Mouse (Mus musculus): ENCODE results near the gene Rbks. TPM values are rescaled to one million over a fixed set of nuclear protein-coding genes. Genes with fewer than 3 reads are reported as not detected.

Gene Rbks
- polyA plus RNA-seq, 1 experiment from 2014 or later: 3.5 TPM

DNA sequence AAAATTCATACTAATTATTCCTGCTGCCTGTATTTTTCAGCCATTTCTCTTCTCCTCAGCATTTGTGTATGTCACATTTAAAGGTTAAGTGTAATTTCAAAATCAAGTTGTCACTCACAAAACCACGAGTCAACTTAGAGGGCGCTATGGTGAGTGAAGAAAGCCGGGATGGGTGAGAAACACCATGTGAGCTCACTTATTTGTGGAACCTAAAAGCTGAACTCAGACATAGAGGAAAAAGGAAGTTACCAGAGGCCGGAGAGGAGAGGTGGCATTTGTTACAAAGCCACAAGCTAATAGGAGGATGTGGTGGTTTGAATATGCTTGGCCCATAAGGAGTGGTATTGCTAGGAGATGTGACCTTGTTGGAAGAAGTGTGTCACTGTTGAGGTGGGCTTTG lies 17.2 kb downstream of the Rbks start:
- Histone ChIP-seq H3K4me2 (no peak overlapping the region), H3K9me3 (ENCODE audit: low read depth, low read length) (no peaks in the 10 kb centered on the region), H3K4me1 (ENCODE audit: insufficient read depth) (no peaks in the 10 kb centered on the region), H3K27me3 (ENCODE audit: insufficient read depth, low read length) (no peaks in the 10 kb centered on the region), H3K27ac (ENCODE audit: low read depth) (no peak overlapping the region), H3K9ac (no peak overlapping the region), H3K36me3 (ENCODE audit: insufficient read depth) (no peaks in the 10 kb centered on the region), H3K4me3 (ENCODE audit: low read depth, low read length) (no peak overlapping the region)
- DNase-seq (no peak), ATAC-seq (ENCODE audit: insufficient read depth) (no peak)
- 71% methylated on average over 4 of the region's 4 CpGs for WGBS
- no peak for TF ChIP-seq CTCF (IDR thresholded peaks at IDR 0.05; ENCODE audit: low read depth)

DNA sequence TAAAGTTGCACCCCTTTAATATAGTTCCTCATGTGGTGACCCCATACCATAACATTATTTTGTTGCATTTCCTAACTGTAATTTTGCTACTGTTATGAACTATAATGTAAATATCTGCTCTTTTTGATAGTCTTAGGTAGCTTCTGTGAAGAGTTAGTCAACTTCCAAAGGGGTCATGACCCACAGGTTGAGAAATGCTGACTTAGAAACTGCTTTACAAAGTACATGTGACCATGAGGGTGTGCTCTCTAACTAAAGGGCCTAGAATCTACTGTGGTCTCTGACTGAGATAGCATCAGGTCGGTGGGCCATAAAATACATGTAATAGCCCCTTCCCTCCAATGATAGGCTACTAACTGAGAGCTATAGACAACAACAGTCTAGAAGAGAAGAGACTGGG lies 19.4 kb downstream of the Rbks start:
- H3K27me3 ChIP-seq (ENCODE audit: insufficient read depth, low read length): no peaks in the 10 kb centered on the region
- H3K9me3 ChIP-seq (ENCODE audit: low read depth, low read length): no peaks in the 10 kb centered on the region
- 71% methylated on average over 1 of the region's 1 CpGs for WGBS
- no peak for TF ChIP-seq CTCF (IDR thresholded peaks at IDR 0.05; ENCODE audit: low read depth)
- H3K27ac ChIP-seq (ENCODE audit: low read depth): no peak overlapping the region
- H3K4me3 ChIP-seq (ENCODE audit: low read depth, low read length): no peak overlapping the region
- no peaks in the 10 kb centered on the region for H3K4me1 ChIP-seq (ENCODE audit: insufficient read depth)
- no peak overlapping the region for H3K9ac ChIP-seq
- no peak overlapping the region for H3K4me2 ChIP-seq
- no peak for DNase-seq
- H3K36me3 ChIP-seq (ENCODE audit: insufficient read depth): no peaks in the 10 kb centered on the region
- ATAC-seq (ENCODE audit: insufficient read depth): no peak

DNA sequence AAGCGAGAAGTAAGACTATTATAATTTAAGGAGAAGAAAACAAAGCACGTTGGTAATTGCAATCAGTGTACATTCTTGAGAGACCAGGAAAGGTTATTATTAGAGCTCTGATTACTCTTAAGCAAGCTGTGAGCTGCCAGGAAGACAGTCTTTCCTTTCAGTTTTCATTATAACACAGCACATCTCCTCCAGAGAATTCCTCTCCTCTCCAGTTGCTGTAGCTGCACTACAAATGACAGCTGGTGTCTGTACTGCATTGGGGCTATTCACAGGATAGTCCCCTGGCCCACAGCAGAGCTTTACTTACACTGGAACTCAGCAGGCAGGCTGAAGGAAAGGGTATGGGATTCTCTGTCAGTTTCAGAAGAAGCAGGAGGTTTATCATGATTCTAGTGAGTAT lies 24.0 kb downstream of the Rbks start:
- Histone ChIP-seq H3K4me3 (ENCODE audit: low read depth, low read length) (no peak overlapping the region), H3K9me3 (ENCODE audit: low read depth, low read length) (no peaks in the 10 kb centered on the region), H3K27ac (ENCODE audit: low read depth) (no peak overlapping the region), H3K4me2 (no peak overlapping the region), H3K27me3 (ENCODE audit: insufficient read depth, low read length) (no peaks in the 10 kb centered on the region), H3K4me1 (ENCODE audit: insufficient read depth) (no peaks in the 10 kb centered on the region), H3K36me3 (ENCODE audit: insufficient read depth) (no peaks in the 10 kb centered on the region), H3K9ac (no peak overlapping the region)
- TF ChIP-seq CTCF (IDR thresholded peaks at IDR 0.05; ENCODE audit: low read depth): no peak
- ATAC-seq (ENCODE audit: insufficient read depth) (no peak), DNase-seq (no peak)
- WGBS: 69% methylated on average over 2 of the region's 2 CpGs

DNA sequence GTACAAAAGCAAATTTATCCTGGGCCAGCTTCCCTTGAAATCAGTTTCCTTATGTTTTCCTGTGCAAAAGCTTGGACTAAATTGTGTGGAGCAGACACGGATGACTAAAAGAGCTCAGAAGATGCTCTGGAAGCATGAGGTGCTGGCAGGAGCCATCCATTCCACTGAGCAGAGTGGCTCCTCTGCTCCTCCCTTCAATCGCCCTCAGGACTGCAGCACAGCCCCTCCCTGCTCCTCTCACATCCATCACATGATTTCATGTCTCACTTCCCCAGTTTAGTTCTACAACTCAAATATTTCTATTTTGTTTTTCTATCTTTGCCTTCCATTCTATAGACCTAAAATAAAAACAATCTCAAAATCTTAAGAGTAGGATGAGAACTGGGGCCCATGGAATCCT lies 26.3 kb downstream of the Rbks start:
- H3K9ac ChIP-seq: no peak overlapping the region
- DNase-seq (no peak), ATAC-seq (ENCODE audit: insufficient read depth) (no peak)
- H3K4me3 ChIP-seq (ENCODE audit: low read depth, low read length): no peak overlapping the region
- H3K4me1 ChIP-seq (ENCODE audit: insufficient read depth): no peaks in the 10 kb centered on the region
- H3K27ac ChIP-seq (ENCODE audit: low read depth): no peak overlapping the region
- no peak for TF ChIP-seq CTCF (IDR thresholded peaks at IDR 0.05; ENCODE audit: low read depth)
- no peak overlapping the region for H3K4me2 ChIP-seq
- H3K27me3 ChIP-seq (ENCODE audit: insufficient read depth, low read length): no peaks in the 10 kb centered on the region
- 44% methylated on average over 2 of the region's 2 CpGs for WGBS
- H3K36me3 ChIP-seq (ENCODE audit: insufficient read depth): no peaks in the 10 kb centered on the region
- H3K9me3 ChIP-seq (ENCODE audit: low read depth, low read length): no peaks in the 10 kb centered on the region

DNA sequence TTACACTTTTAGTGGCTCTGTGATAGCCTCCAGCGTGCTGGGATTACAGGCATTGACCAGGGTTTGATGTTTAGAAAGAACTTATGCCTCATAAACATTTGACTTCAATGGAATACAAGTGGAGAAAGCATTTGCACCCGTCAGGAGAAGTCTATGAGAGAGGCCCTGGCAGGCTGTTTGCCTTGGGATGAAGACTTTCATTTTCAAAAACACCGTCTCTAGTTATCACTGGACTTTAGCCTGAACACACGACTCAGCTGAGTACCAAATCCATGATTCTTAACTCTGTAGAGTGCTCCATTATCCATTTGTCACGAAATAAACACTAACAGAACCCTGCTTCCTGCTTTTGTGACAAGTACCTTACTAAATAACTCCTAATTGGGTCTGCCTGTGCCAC lies 27.4 kb downstream of the Rbks start:
- H3K9me3 ChIP-seq (ENCODE audit: low read depth, low read length): no peaks in the 10 kb centered on the region
- WGBS: 56% methylated on average over 5 of the region's 5 CpGs
- ATAC-seq (ENCODE audit: insufficient read depth) (no peak), DNase-seq (no peak)
- H3K4me1 ChIP-seq (ENCODE audit: insufficient read depth): no peaks in the 10 kb centered on the region
- TF ChIP-seq CTCF (IDR thresholded peaks at IDR 0.05; ENCODE audit: low read depth): no peak
- H3K9ac ChIP-seq: no peak overlapping the region
- H3K27ac ChIP-seq (ENCODE audit: low read depth): no peak overlapping the region
- H3K4me2 ChIP-seq: no peak overlapping the region
- no peaks in the 10 kb centered on the region for H3K27me3 ChIP-seq (ENCODE audit: insufficient read depth, low read length)
- H3K4me3 ChIP-seq (ENCODE audit: low read depth, low read length): no peak overlapping the region
- no peaks in the 10 kb centered on the region for H3K36me3 ChIP-seq (ENCODE audit: insufficient read depth)

DNA sequence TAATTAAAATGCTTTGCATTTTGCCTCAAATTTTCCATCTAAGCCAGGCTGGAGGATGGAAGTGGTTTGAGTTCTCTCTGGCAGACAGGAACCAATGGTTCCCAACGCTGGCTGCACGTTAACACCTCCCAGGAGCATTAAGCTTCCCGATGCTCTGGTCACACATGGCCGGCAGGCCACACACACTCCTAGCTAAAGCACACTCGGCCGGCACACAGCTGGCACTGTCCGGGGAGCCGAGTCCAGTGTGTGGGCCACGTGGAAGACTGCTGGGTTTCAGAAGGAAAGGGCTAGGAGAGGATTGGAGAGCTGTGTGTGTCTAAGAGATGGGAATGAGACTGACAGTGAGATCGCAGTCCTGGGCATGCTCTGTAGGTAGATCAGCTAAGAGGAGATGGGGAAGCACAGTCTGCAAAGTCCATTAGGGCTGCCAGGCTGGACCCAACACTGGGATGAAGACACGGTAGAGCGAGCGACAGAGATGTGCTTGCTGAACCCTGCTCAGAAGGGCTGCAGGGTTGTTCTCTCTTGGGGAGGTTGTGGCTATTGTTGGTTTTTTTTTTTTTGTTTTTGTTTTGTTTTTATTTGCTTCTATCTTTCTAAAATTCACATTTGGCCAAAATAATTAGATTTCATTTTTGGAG lies 29.0 kb downstream of the Rbks start:
- WGBS: 82% methylated on average over 13 of the region's 13 CpGs
- no peak for TF ChIP-seq CTCF (IDR thresholded peaks at IDR 0.05; ENCODE audit: low read depth)
- no peak overlapping the region for H3K4me2 ChIP-seq
- no peak overlapping the region for H3K9ac ChIP-seq
- H3K4me1 ChIP-seq (ENCODE audit: insufficient read depth): no peaks in the 10 kb centered on the region
- H3K27ac ChIP-seq (ENCODE audit: low read depth): no peak overlapping the region
- DNase-seq (no peak), ATAC-seq (ENCODE audit: insufficient read depth) (no peak)
- H3K36me3 ChIP-seq (ENCODE audit: insufficient read depth): no peaks in the 10 kb centered on the region
- no peak overlapping the region for H3K4me3 ChIP-seq (ENCODE audit: low read depth, low read length)
- H3K27me3 ChIP-seq (ENCODE audit: insufficient read depth, low read length): no peaks in the 10 kb centered on the region
- no peaks in the 10 kb centered on the region for H3K9me3 ChIP-seq (ENCODE audit: low read depth, low read length)

DNA sequence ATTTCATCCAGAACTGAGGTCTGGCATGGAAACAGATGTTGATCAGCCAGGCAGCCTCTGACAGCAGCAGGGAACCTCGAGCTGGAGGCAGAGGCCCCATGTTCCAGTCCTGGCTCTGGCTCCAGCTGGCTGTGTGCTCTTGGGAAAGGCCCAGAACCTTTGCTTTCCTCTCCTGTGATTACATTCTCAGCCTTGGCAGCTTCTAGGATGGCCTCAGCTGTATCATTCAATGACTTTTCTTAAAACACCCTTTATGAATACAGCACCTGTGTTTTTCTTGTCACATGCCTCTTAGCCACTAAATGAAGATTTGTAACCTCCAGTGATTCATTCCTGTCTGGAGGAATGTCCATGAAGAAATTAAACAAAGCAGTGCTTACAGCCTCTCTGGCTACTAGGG lies 31.3 kb downstream of the Rbks start:
- no peak for TF ChIP-seq CTCF (IDR thresholded peaks at IDR 0.05; ENCODE audit: low read depth)
- Histone ChIP-seq H3K27ac (ENCODE audit: low read depth) (0 out of 2 replicates have a peak overlapping the region, but pooled peaks have one; percentile 18), H3K4me1 (ENCODE audit: insufficient read depth) (no peaks in the 10 kb centered on the region), H3K27me3 (ENCODE audit: insufficient read depth, low read length) (no peaks in the 10 kb centered on the region), H3K4me2 (no peak overlapping the region), H3K9ac (no peak overlapping the region), H3K9me3 (ENCODE audit: low read depth, low read length) (no peaks in the 10 kb centered on the region), H3K4me3 (ENCODE audit: low read depth, low read length) (no peak overlapping the region), H3K36me3 (ENCODE audit: insufficient read depth) (no peaks in the 10 kb centered on the region)
- 17% methylated on average over 1 of the region's 1 CpGs for WGBS
- no peak for DNase-seq
- no peak for ATAC-seq (ENCODE audit: insufficient read depth)
